Mouse (Mus musculus): ENCODE measurements around the gene Baz2a. TPM values are rescaled to one million over a fixed set of nuclear protein-coding genes. Genes with fewer than 3 reads are reported as not detected.

Gene Baz2a
- total RNA-seq, 2 experiments from 2014 or later, result 11.4 to 12.0 TPM

- peak; percentile 77 for DNase-seq
Measured at GRCm38 (mm10) chr10:128175996-128176755, 84.8 kb downstream of the Baz2a start.

DNA sequence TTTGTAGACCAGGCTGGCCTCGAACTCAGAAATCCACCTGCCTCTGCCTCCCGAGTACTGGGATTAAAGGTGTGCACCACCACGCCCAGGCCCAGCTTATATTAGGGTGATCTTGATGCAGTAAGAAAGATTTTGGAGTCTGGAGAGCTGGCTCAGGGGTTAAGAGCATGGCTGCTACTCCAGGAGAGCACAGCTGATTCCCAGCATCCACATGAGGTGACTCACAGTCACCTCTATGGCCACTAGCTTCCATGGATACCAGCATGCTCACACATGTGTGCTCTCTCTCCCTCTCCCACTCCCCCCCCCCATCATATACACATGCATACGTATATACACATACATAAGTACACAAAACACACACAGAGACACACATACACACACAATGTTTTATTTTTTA, 85.9 kb downstream of the Baz2a start:
- no peak for DNase-seq

Small RNAs within 50 kb of the gene (microRNA-seq; reads per million reads assigned to microRNA genes)
- 19.2 to 29.1 reads per million in 2 experiments for gene Mir677 (ENCODE audit: borderline replicate concordance in 2 of 2)

Other genes with a start within 250 kb of the Baz2a start
- gene Rdh19, start 241.6 kb upstream of the Baz2a start, total RNA-seq (2021), result not detected
- not detected for gene Rdh16f2, start 225.1 kb upstream of the Baz2a start, total RNA-seq (2021)
- not detected for gene Rdh7, start 202.8 kb upstream of the Baz2a start, total RNA-seq (2021)
- gene Sdr9c7, start 193.1 kb upstream of the Baz2a start, total RNA-seq (2021), result not detected
- gene Hsd17b6, start 84.0 kb upstream of the Baz2a start, total RNA-seq (2021), result not detected
- 1 to 10 TPM in 1 of 2 experiments, under 1 TPM in 1; 0.51 to 1.0 TPM for gene Prim1, start 76.4 kb upstream of the Baz2a start, total RNA-seq (2021)
- gene Naca, start 56.0 kb upstream of the Baz2a start, total RNA-seq (2021), result 100 to 1,000 TPM; 339 to 340 TPM
- gene Ptges3, start 32.6 kb upstream of the Baz2a start, total RNA-seq (2021), result 10 to 100 TPM; 61.5 to 62.3 TPM
- 1,000 to 10,000 TPM; 3,933 to 4,186 TPM for gene Atp5b, start 8.3 kb upstream of the Baz2a start, total RNA-seq (2021)
- gene Rbms2, start 88.7 kb downstream of the Baz2a start, total RNA-seq (2021), result 10 to 100 TPM; 54.4 to 61.5 TPM
- under 1 TPM; 0.41 to 0.94 TPM for gene Gls2, start 102.9 kb downstream of the Baz2a start, total RNA-seq (2021)
- 10 to 100 TPM; 31.0 to 35.6 TPM for gene Spryd4, start 120.2 kb downstream of the Baz2a start, total RNA-seq (2021)
- under 1 TPM in 1 of 2 experiments, not detected in 1; 0.13 TPM for gene Mip, start 134.3 kb downstream of the Baz2a start, total RNA-seq (2021)
- 1 to 10 TPM; 2.0 to 3.5 TPM for gene Timeless, start 140.5 kb downstream of the Baz2a start, total RNA-seq (2021)
- not detected for gene Apon, start 162.5 kb downstream of the Baz2a start, total RNA-seq (2021)
- not detected for gene Apof, start 177.1 kb downstream of the Baz2a start, total RNA-seq (2021)
- gene Stat2, start 179.0 kb downstream of the Baz2a start, total RNA-seq (2021), result 1 to 10 TPM; 4.6 to 4.7 TPM
- gene Il23a, start 207.2 kb downstream of the Baz2a start, total RNA-seq (2021), result not detected
- gene Pan2, start 211.8 kb downstream of the Baz2a start, total RNA-seq (2021), result 1 to 10 TPM; 5.1 to 5.4 TPM
- 10 to 100 TPM; 45.5 to 47.9 TPM for gene Cnpy2, start 230.9 kb downstream of the Baz2a start, total RNA-seq (2021)
- 100 to 1,000 TPM; 589 to 611 TPM for gene Cs, start 246.2 kb downstream of the Baz2a start, total RNA-seq (2021)